Mouse (Mus musculus) liver, postnatal 0 days (tissue): ENCODE measurements around the gene Gabrg3.

Experiments
- CTCF ChIP-seq: sonication (generic); IDR thresholded peaks from 2 replicates; pipeline ENCODE4 v1.5.1; 2016; ENCODE audit warnings: antibody characterized with exemption, low read depth
- EP300 ChIP-seq: IDR thresholded peaks from 2 replicates; pipeline ENCODE4 v1.6.1; 2016; ENCODE audit warnings: antibody characterized with exemption, low read depth, mild to moderate bottlenecking

- no peak for TF ChIP-seq CTCF
- no peak for TF ChIP-seq EP300
These were observed 21.0 kb downstream of the Gabrg3 start for GRCm38 (mm10) chr7:57366013-57366390.
